In the genomic region with DNA sequence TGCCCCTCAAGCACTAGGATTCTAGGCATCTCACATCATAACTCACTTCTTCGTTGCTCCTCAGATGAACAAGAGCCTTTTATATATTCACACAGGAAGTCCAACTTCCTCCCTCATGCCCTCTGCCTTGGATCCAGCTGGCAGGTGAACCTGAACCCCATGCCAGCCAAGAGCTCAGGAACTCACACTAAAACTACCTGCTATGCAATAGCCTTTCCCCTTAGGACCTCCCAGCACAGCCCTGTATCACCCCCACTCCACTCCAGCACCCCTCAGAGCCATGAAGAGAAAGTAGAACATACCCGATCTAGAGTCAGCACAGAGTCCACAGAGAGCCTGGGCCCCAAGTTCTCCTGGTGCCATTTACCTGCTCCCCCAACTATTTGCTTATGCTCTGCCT, we compare ENCODE assay signal across 15 mouse cellular contexts. TPM values are rescaled to one million over a fixed set of nuclear protein-coding genes. Genes with fewer than 3 reads are reported as not detected.
DNase-seq lines count a peak whose midpoint lies in the region; ATAC-seq and TF ChIP-seq lines count a peak whose summit lies in the region.
"Had no signal": no experiment of that assay in that cellular context is flagged by ENCODE, and none has a peak within 500 bp of the region (broad histone marks: within the 10 kb centered on the region; RNA-seq: fewer than 3 reads in every experiment).

No protein-coding gene starts in this region.

- no peak for ATAC-seq in kidney, embryonic 14.5 days (ENCODE audit: low FRiP score, low TSS enrichment)
- no peak for ATAC-seq in liver, postnatal 0 days
- no peak for ATAC-seq in midbrain, embryonic 15.5 days (replicated peaks)

- intact Hi-C loops in left cerebral cortex, postnatal 4 days (cut with DNase I) = no loop called here

- H3K9me3 ChIP-seq in kidney, embryonic 14.5 days (ENCODE audit: control insufficient read depth, low read length) = no peaks in the 10 kb centered on the region
- no peaks in the 10 kb centered on the region for H3K9me3 ChIP-seq in liver, postnatal 0 days (ENCODE audit: low read length)
- H3K9me3 ChIP-seq in midbrain, embryonic 15.5 days = no peaks in the 10 kb centered on the region
- H3K9me3 ChIP-seq: hindbrain, embryonic 12.5 days; midbrain, embryonic 10.5 days had no signal

- H3K27me3 ChIP-seq in kidney, embryonic 14.5 days (ENCODE audit: control insufficient read depth, insufficient read depth, low read length) = no peaks in the 10 kb centered on the region
- H3K27me3 ChIP-seq in liver, postnatal 0 days (ENCODE audit: insufficient read depth, low read length) = no peaks in the 10 kb centered on the region
- H3K27me3 ChIP-seq in midbrain, embryonic 15.5 days (replicated peaks) = no peaks in the 10 kb centered on the region
- H3K27me3 ChIP-seq: hindbrain, embryonic 12.5 days had no signal

- no peaks in the 10 kb centered on the region for H3K4me1 ChIP-seq in kidney, embryonic 14.5 days (ENCODE audit: control insufficient read depth, insufficient read depth, low read length)
- peaks cover 48% of the 10 kb centered on the region for H3K4me1 ChIP-seq in liver, postnatal 0 days (ENCODE audit: insufficient read depth)
- no peaks in the 10 kb centered on the region for H3K4me1 ChIP-seq in midbrain, embryonic 15.5 days
- H3K4me1 ChIP-seq: hindbrain, embryonic 12.5 days had no signal

- H3K4me2 ChIP-seq in kidney, embryonic 14.5 days (replicated peaks; ENCODE audit: low read depth, low read length) = no peak overlapping the region
- no peak overlapping the region for H3K4me2 ChIP-seq in liver, postnatal 0 days (ENCODE audit: low read depth, low read length)
- H3K4me2 ChIP-seq in midbrain, embryonic 15.5 days = no peak overlapping the region
- H3K4me2 ChIP-seq: hindbrain, embryonic 12.5 days had no signal

- no peak for TF ChIP-seq CTCF in liver, postnatal 0 days (IDR thresholded peaks at IDR 0.05; ENCODE audit: low read depth)

- WGBS in kidney, embryonic 14.5 days = 48% methylated on average over 2 of the region's 2 CpGs
- WGBS in liver, postnatal 0 days (ENCODE audit: insufficient replicate concordance) = 44% methylated on average over 2 of the region's 2 CpGs
- WGBS in midbrain, embryonic 15.5 days = 55% methylated on average over 2 of the region's 2 CpGs

- no peak for TF ChIP-seq EP300 in liver, postnatal 0 days (IDR thresholded peaks at IDR 0.05; ENCODE audit: low read depth)

- peak; percentile 27 for DNase-seq in kidney, adult 18-20 months
- peak; percentile 50 for DNase-seq in brain, adult 2 months (ENCODE audit: low read depth, low spot score)
- DNase-seq in cerebellum, postnatal 14 days = peak; percentile 57 to 75
- DNase-seq in liver, postnatal 0 days = no peak
- DNase-seq in left cerebral cortex, postnatal 4 days = no peak
- no peak for DNase-seq in ovary, postnatal 14 days (ENCODE audit: low spot score)
- DNase-seq: gastrocnemius, postnatal 36 days; lung, adult 2 months; right cerebral cortex, postnatal 25 days; thymus, adult 2 months had no signal

- H3K9ac ChIP-seq in kidney, embryonic 14.5 days (ENCODE audit: low read depth, low read length) = no peak overlapping the region
- H3K9ac ChIP-seq in liver, postnatal 0 days (replicated peaks) = no peak overlapping the region
- no peak overlapping the region for H3K9ac ChIP-seq in midbrain, embryonic 15.5 days
- H3K9ac ChIP-seq: hindbrain, embryonic 12.5 days had no signal

- no peak overlapping the region for H3K4me3 ChIP-seq in kidney, embryonic 14.5 days (ENCODE audit: low read length)
- no peak overlapping the region for H3K4me3 ChIP-seq in liver, postnatal 0 days (ENCODE audit: low read depth, low read length)
- no peak overlapping the region for H3K4me3 ChIP-seq in midbrain, embryonic 15.5 days
- H3K4me3 ChIP-seq: hindbrain, embryonic 12.5 days; midbrain, embryonic 10.5 days; myocyte had no signal

- no peaks in the 10 kb centered on the region for H3K36me3 ChIP-seq in kidney, embryonic 14.5 days (ENCODE audit: control insufficient read depth, insufficient read depth, low read length)
- H3K36me3 ChIP-seq in liver, postnatal 0 days (replicated peaks; ENCODE audit: insufficient read depth, low read length) = no peaks in the 10 kb centered on the region
- no peaks in the 10 kb centered on the region for H3K36me3 ChIP-seq in midbrain, embryonic 15.5 days (replicated peaks)
- H3K36me3 ChIP-seq: hindbrain, embryonic 12.5 days; midbrain, embryonic 10.5 days had no signal

- H3K27ac ChIP-seq in kidney, embryonic 14.5 days (ENCODE audit: low read depth, low read length) = no peak overlapping the region
- H3K27ac ChIP-seq in liver, postnatal 0 days (ENCODE audit: low read depth) = peak overlapping the region; percentile 93
- no peak overlapping the region for H3K27ac ChIP-seq in midbrain, embryonic 15.5 days
- H3K27ac ChIP-seq: hindbrain, embryonic 12.5 days; midbrain, embryonic 10.5 days had no signal

RNA-seq across cellular contexts. Expression of gene Bloc1s4, which starts 21.3 kb away (rescaled TPM):
- polyA plus RNA-seq in kidney, embryonic 14.5 days (2014; fragmentation: Nextera tagmentation; extraction: Ambion mirVana) = 26.1 and 26.7 TPM in 2 replicates
- polyA plus RNA-seq in liver, postnatal 0 days (2015; fragmentation: Nextera tagmentation; extraction: Ambion mirVana) = 14.6 and 17.9 TPM in 2 replicates
- 27.9 and 31.3 TPM in 2 replicates for polyA plus RNA-seq in midbrain, embryonic 15.5 days (2015; fragmentation: Nextera tagmentation; extraction: Ambion mirVana)
- total RNA-seq in left cerebral cortex, postnatal 4 days (2021) = 10 to 100 TPM; 15.2 to 17.5 TPM

RNA-seq across cellular contexts. Expression of gene D5Ertd579e, which starts 31.3 kb away (rescaled TPM):
- polyA plus RNA-seq in kidney, embryonic 14.5 days (2014; fragmentation: Nextera tagmentation; extraction: Ambion mirVana) = 17.7 and 30.7 TPM in 2 replicates
- 15.9 and 18.5 TPM in 2 replicates for polyA plus RNA-seq in liver, postnatal 0 days (2015; fragmentation: Nextera tagmentation; extraction: Ambion mirVana)
- polyA plus RNA-seq in midbrain, embryonic 15.5 days (2015; fragmentation: Nextera tagmentation; extraction: Ambion mirVana) = 40.3 and 44.0 TPM in 2 replicates
- 10 to 100 TPM; 82.6 to 89.0 TPM for total RNA-seq in left cerebral cortex, postnatal 4 days (2021)

Comparison
In these comparisons a context has a peak if more than half of its experiments do, and no peak if none do; other contexts are left out.
1. DNase-seq: peak in kidney, adult 18-20 months (single experiment), brain, adult 2 months (single experiment) and cerebellum, postnatal 14 days (2 of 2); none in liver, postnatal 0 days (single experiment), left cerebral cortex, postnatal 4 days (single experiment) and ovary, postnatal 14 days (single experiment).